8 mouse cellular contexts compared by ENCODE assay signal in the genomic region with DNA sequence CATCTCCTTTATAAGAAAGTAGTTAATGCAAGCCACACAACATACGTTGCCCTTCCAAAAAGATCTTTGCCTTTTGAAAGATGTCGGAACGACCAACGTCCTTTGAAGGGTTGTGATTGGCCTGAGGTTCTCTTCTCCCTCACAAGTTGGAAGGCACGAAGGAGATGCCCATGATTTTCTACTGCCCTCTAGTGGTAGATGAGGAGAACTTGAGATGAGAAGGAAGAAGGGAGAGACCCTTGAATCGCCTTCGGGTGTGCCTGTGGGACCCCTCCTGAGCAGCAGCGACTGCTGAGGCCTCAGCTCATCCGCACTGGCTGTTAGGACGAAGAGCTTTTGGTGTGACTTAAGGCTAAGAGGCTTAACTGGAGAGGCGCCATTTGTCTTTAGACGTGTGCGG. TPM values are rescaled to one million over a fixed set of nuclear protein-coding genes. Genes with fewer than 3 reads are reported as not detected.
A peak's percentile ranks its signal among the peaks of the same experiment; 100 is the strongest.
DNase-seq lines count a peak whose midpoint lies in the region; ATAC-seq and TF ChIP-seq lines count a peak whose summit lies in the region.

No protein-coding gene starts in this region.

- no peaks in the 10 kb centered on the region for H3K36me3 ChIP-seq in CH12.LX (replicated peaks in 1 of 2; ENCODE audit: control insufficient read depth in 1 of 2, insufficient read depth in 1 of 2, low read length in 1 of 2)
- H3K36me3 ChIP-seq in heart, embryonic 13.5 days: no peaks in the 10 kb centered on the region
- H3K36me3 ChIP-seq in limb, embryonic 10.5 days: no peaks in the 10 kb centered on the region
- H3K36me3 ChIP-seq in midbrain, embryonic 14.5 days (ENCODE audit: control insufficient read depth, insufficient read depth, low read length): no peaks in the 10 kb centered on the region

- H3K9ac ChIP-seq in CH12.LX (ENCODE audit: insufficient read depth, low read depth): peak overlapping the region; percentile 58
- peak overlapping the region; percentile 67 for H3K9ac ChIP-seq in heart, embryonic 13.5 days
- H3K9ac ChIP-seq in midbrain, embryonic 14.5 days (replicated peaks; ENCODE audit: low read length): no peak overlapping the region

- peaks cover 9% of the 10 kb centered on the region for H3K27me3 ChIP-seq in CH12.LX (replicated peaks)
- peaks cover 9% of the 10 kb centered on the region; the same call in 1 of the 2 replicates for H3K27me3 ChIP-seq in heart, embryonic 13.5 days (replicated peaks)
- H3K27me3 ChIP-seq in limb, embryonic 10.5 days (ENCODE audit: low read depth, poor library complexity, severe bottlenecking): 0 out of 2 replicates have a peak, but pooled peaks cover 8% of the 10 kb centered on the region
- no peaks in the 10 kb centered on the region for H3K27me3 ChIP-seq in midbrain, embryonic 14.5 days (ENCODE audit: control insufficient read depth, insufficient read depth, low read length)

- 4% methylated on average over 13 of the region's 13 CpGs for WGBS in heart, embryonic 13.5 days
- 7% methylated on average over 13 of the region's 13 CpGs for WGBS in limb, embryonic 10.5 days
- WGBS in midbrain, embryonic 14.5 days: 7% methylated on average over 13 of the region's 13 CpGs

- peak overlapping the region; percentile 83 for H3K4me2 ChIP-seq in CH12.LX (ENCODE audit: insufficient read depth, low read depth, poor library complexity, severe bottlenecking)
- H3K4me2 ChIP-seq in heart, embryonic 13.5 days: peak overlapping the region; percentile 69
- H3K4me2 ChIP-seq in midbrain, embryonic 14.5 days (ENCODE audit: low read length): peak overlapping the region; percentile 20; the same call in 1 of the 2 replicates

- in situ Hi-C loops in CH12.LX (cut with MboI; ENCODE audit: low pct_ligation_motif_present, low pct_unique_long_range_greater_than_20kb, low sequenced_read_pairs): loop anchor here (5.0 to 10.0 kb wide), 2 partner anchors 36 to 53 kb away; no protein-coding TSS in a partner anchor

- TF ChIP-seq RAD21 in CH12.LX (IDR thresholded peaks at IDR 0.05; ENCODE audit: low read depth, low read length): peak; percentile 90

- peak overlapping the region; percentile 40 to 52 (median 48) for H3K4me3 ChIP-seq in CH12.LX (replicated peaks in 1 of 3; ENCODE audit: low read depth in 2 of 3, low read length in 2 of 3, poor library complexity in 1 of 3)
- peak overlapping the region; percentile 35 for H3K4me3 ChIP-seq in heart, embryonic 13.5 days
- H3K4me3 ChIP-seq in limb, embryonic 10.5 days: peak overlapping the region; percentile 25; the same call in 1 of the 2 replicates
- no peak overlapping the region for H3K4me3 ChIP-seq in midbrain, embryonic 14.5 days (replicated peaks; ENCODE audit: low read depth, low read length)

- no peak overlapping the region for H3K27ac ChIP-seq in CH12.LX (ENCODE audit: insufficient read depth, low read depth)
- H3K27ac ChIP-seq in heart, embryonic 13.5 days (replicated peaks): no peak overlapping the region
- no peak overlapping the region for H3K27ac ChIP-seq in limb, embryonic 10.5 days
- no peak overlapping the region for H3K27ac ChIP-seq in midbrain, embryonic 14.5 days (replicated peaks; ENCODE audit: low read depth, low read length)

- no peaks in the 10 kb centered on the region for H3K79me2 ChIP-seq in CH12.LX (replicated peaks; ENCODE audit: control insufficient read depth, extremely low read depth, insufficient read depth, poor library complexity, severe bottlenecking)

- H3K9me3 ChIP-seq in CH12.LX (replicated peaks; ENCODE audit: low read length): peaks cover 12% of the 10 kb centered on the region
- no peaks in the 10 kb centered on the region for H3K9me3 ChIP-seq in heart, embryonic 13.5 days
- H3K9me3 ChIP-seq in limb, embryonic 10.5 days (replicated peaks): no peaks in the 10 kb centered on the region
- no peaks in the 10 kb centered on the region for H3K9me3 ChIP-seq in midbrain, embryonic 14.5 days (ENCODE audit: control insufficient read depth, low read length)

- DNase-seq in frontal cortex, postnatal 14 days (ENCODE audit: low spot score in 2 of 2): no peak
- DNase-seq in CH12.LX (ENCODE audit: extremely low read depth): peak; percentile 82
- peak; percentile 90 for DNase-seq in embryo, embryonic 10 days (ENCODE audit: low spot score)
- DNase-seq in limb, embryonic 10.5 days (ENCODE audit: low spot score): peak; percentile 51
- peak; percentile 79 for DNase-seq in midbrain, embryonic 14.5 days
- DNase-seq in urinary bladder, adult 2 months (ENCODE audit: low spot score): no peak

- TF ChIP-seq EP300 in CH12.LX (IDR thresholded peaks at IDR 0.05; ENCODE audit: low read length): no peak

- H3K4me1 ChIP-seq in CH12.LX (ENCODE audit: control insufficient read depth in 1 of 2, insufficient read depth in 2 of 2): peaks cover 0 to 13% of the 10 kb centered on the region in 2 experiments; a peak in 2 of 4 replicates
- H3K4me1 ChIP-seq in heart, embryonic 13.5 days: peaks cover 7% of the 10 kb centered on the region
- peaks cover 6% of the 10 kb centered on the region for H3K4me1 ChIP-seq in limb, embryonic 10.5 days
- no peaks in the 10 kb centered on the region for H3K4me1 ChIP-seq in midbrain, embryonic 14.5 days (ENCODE audit: control insufficient read depth, insufficient read depth, low read length)

- no peak for TF ChIP-seq POLR2A in CH12.LX (IDR thresholded peaks at IDR 0.05; ENCODE audit: low read depth, low read length)

- peak; percentile 94 to 96 for TF ChIP-seq CTCF in CH12.LX (conservative IDR thresholded peaks at IDR 0.05 in 1 of 2, IDR thresholded peaks at IDR 0.05 in 1 of 2; ENCODE audit: low read depth in 2 of 2, low read length in 2 of 2)

- ATAC-seq in frontal cortex, adult (ENCODE audit: low TSS enrichment): peak; percentile 73
- no peak for ATAC-seq in heart, embryonic 13.5 days (ENCODE audit: extremely low read depth, insufficient number of reproducible peaks, low FRiP score, low TSS enrichment)
- no peak for ATAC-seq in midbrain, embryonic 14.5 days (ENCODE audit: low FRiP score, low TSS enrichment)

- dilution Hi-C loops in CH12.LX (cut with MboI; ENCODE audit: extremely low pct_ligation_motif_present, extremely low pct_unique_long_range_greater_than_20kb, low sequenced_read_pairs): no loop called here

TF ChIP-seq in CH12.LX, 34 proteins besides CTCF, POLR2A, EP300 and RAD21:
- peak; percentile 21; the same call in 1 of the 2 replicates for TF ChIP-seq ZC3H11A (IDR thresholded peaks at IDR 0.05; ENCODE audit: low read depth, low read length)
- TF ChIP-seq POLR2AphosphoS2 (IDR thresholded peaks at IDR 0.05; ENCODE audit: low read depth, low read length): no peak
- no peak for TF ChIP-seq ZKSCAN1 (IDR thresholded peaks at IDR 0.05; ENCODE audit: borderline replicate concordance, low read depth, low read length)
- TF ChIP-seq BHLHE40 (IDR thresholded peaks at IDR 0.05; ENCODE audit: low read depth, low read length): no peak
- TF ChIP-seq SIN3A (IDR thresholded peaks at IDR 0.05; ENCODE audit: low read length): peak; percentile 48; the same call in 1 of the 2 replicates
- peak; percentile 82 for TF ChIP-seq SMC3 (IDR thresholded peaks at IDR 0.05; ENCODE audit: low read depth, low read length)
- TF ChIP-seq IRF4 (IDR thresholded peaks at IDR 0.05; ENCODE audit: low read depth, low read length): peak; percentile 9; the same call in 1 of the 2 replicates
- TF ChIP-seq ELF1 (IDR thresholded peaks at IDR 0.05; ENCODE audit: low read depth, low read length): no peak
- 0 out of 2 replicates have a peak, but pooled peaks have one; percentile 15 for TF ChIP-seq NELFE (IDR thresholded peaks at IDR 0.05; ENCODE audit: low read depth, low read length)
- no peak for TF ChIP-seq JUND (conservative IDR thresholded peaks at IDR 0.05; ENCODE audit: low read depth, low read length)
- no peak for TF ChIP-seq MXI1 (IDR thresholded peaks at IDR 0.05; ENCODE audit: low read depth, low read length)

RNA-seq across cellular contexts. Expression of gene Neurl1a, which starts 10.4 kb away (rescaled TPM):
- total RNA-seq in CH12.LX (2012; rRNA removed): 0.13 TPM in 1 of 2 replicates, not detected in the other
- 0.05 TPM in 1 of 2 replicates, not detected in the other for total RNA-seq in CH12.LX (2014; rRNA removed)
- not detected in 2 replicates for polyA plus RNA-seq in CH12.LX (2012; ENCODE audit: insufficient read length, low read depth)
- polyA plus RNA-seq in heart, embryonic 13.5 days (2015; fragmentation: Nextera tagmentation; extraction: Ambion mirVana): 1.8 and 2.1 TPM in 2 replicates
- polyA plus RNA-seq in limb, embryonic 10.5 days (2016; fragmentation: Nextera tagmentation; extraction: Ambion mirVana): 5.7 and 7.7 TPM in 2 replicates
- polyA plus RNA-seq in midbrain, embryonic 14.5 days (2014; fragmentation: Nextera tagmentation; extraction: Ambion mirVana): 9.6 and 11.4 TPM in 2 replicates
- polyA plus RNA-seq in urinary bladder, adult 2 months (2012; rRNA removed): 22.5 and 31.0 TPM in 2 replicates

RNA-seq across cellular contexts. Expression of gene Calhm3, which starts 10.7 kb away (rescaled TPM):
- total RNA-seq in CH12.LX (2012; rRNA removed) (not detected in 2 replicates), CH12.LX (2014; rRNA removed) (not detected in 2 replicates)
- polyA plus RNA-seq in CH12.LX (2012; ENCODE audit: insufficient read length, low read depth): not detected in 2 replicates
- not detected in 2 replicates for polyA plus RNA-seq in heart, embryonic 13.5 days (2015; fragmentation: Nextera tagmentation; extraction: Ambion mirVana)
- polyA plus RNA-seq in limb, embryonic 10.5 days (2016; fragmentation: Nextera tagmentation; extraction: Ambion mirVana): not detected in 2 replicates
- not detected in 2 replicates for polyA plus RNA-seq in midbrain, embryonic 14.5 days (2014; fragmentation: Nextera tagmentation; extraction: Ambion mirVana)
- polyA plus RNA-seq in urinary bladder, adult 2 months (2012; rRNA removed): not detected in 2 replicates

RNA-seq across cellular contexts. Expression of gene Calhm1, which starts 24.2 kb away (rescaled TPM):
- not detected in 2 replicates for total RNA-seq in CH12.LX (2012; rRNA removed)
- total RNA-seq in CH12.LX (2014; rRNA removed): not detected in 2 replicates
- not detected in 2 replicates for polyA plus RNA-seq in CH12.LX (2012; ENCODE audit: insufficient read length, low read depth)
- polyA plus RNA-seq in heart, embryonic 13.5 days (2015; fragmentation: Nextera tagmentation; extraction: Ambion mirVana): not detected in 2 replicates
- polyA plus RNA-seq in limb, embryonic 10.5 days (2016; fragmentation: Nextera tagmentation; extraction: Ambion mirVana): not detected in 2 replicates
- polyA plus RNA-seq in midbrain, embryonic 14.5 days (2014; fragmentation: Nextera tagmentation; extraction: Ambion mirVana): not detected in 2 replicates
- not detected in 2 replicates for polyA plus RNA-seq in urinary bladder, adult 2 months (2012; rRNA removed)

RNA-seq across cellular contexts. Expression of gene Calhm2, which starts 30.1 kb away (rescaled TPM):
- total RNA-seq in CH12.LX (2012; rRNA removed) (10.4 and 11.9 TPM in 2 replicates), CH12.LX (2014; rRNA removed) (6.3 and 6.5 TPM in 2 replicates)
- 9.0 and 10.1 TPM in 2 replicates for polyA plus RNA-seq in CH12.LX (2012; ENCODE audit: insufficient read length, low read depth)
- 5.2 and 6.0 TPM in 2 replicates for polyA plus RNA-seq in heart, embryonic 13.5 days (2015; fragmentation: Nextera tagmentation; extraction: Ambion mirVana)
- polyA plus RNA-seq in limb, embryonic 10.5 days (2016; fragmentation: Nextera tagmentation; extraction: Ambion mirVana): 2.8 and 3.7 TPM in 2 replicates
- polyA plus RNA-seq in midbrain, embryonic 14.5 days (2014; fragmentation: Nextera tagmentation; extraction: Ambion mirVana): 0.45 and 0.49 TPM in 2 replicates
- polyA plus RNA-seq in urinary bladder, adult 2 months (2012; rRNA removed): 16.2 and 16.9 TPM in 2 replicates

Comparison
In these comparisons a context has a peak if more than half of its experiments do, and no peak if none do; other contexts are left out.
1. DNase-seq: peak in CH12.LX (single experiment), embryo, embryonic 10 days (single experiment), limb, embryonic 10.5 days (single experiment) and midbrain, embryonic 14.5 days (single experiment); none in frontal cortex, postnatal 14 days (0 of 2) and urinary bladder, adult 2 months (single experiment).
2. H3K4me2 ChIP-seq: peak in every context shown above with its lines; median percentile 83 in CH12.LX; 69 in heart, embryonic 13.5 days; 20 in midbrain, embryonic 14.5 days.